Mouse (Mus musculus) liver (tissue): Measurements from ENCODE around the gene Tlr7.

Experiments used
- DNase-seq: peaks from one replicate; pipeline ENCODE4 v3.0.0-alpha.2; 2020; ENCODE audit warnings: mixed read lengths

Tlr7 gene

DNA sequence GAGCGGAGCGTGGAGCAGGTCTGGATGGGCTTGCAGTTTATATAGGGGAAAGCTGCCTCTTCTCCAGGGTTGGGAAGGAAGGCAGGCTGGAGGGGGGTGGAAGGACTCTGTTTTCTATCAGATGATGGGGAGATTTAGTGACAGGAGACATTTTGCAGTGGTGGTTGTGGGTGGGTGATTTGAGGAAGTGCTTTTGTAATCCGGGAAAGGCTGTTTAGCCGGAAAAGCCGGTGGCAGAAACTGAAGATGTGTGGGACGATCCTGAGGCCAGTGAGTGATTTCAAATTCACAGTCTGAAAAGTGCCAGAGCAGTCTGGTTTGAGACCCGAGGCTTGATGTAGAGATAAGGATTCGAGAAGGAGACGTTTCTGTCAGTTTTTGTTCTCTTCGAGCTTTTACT lies 53.8 kb downstream of the Tlr7 start:
- DNase-seq, result no peak

DNA sequence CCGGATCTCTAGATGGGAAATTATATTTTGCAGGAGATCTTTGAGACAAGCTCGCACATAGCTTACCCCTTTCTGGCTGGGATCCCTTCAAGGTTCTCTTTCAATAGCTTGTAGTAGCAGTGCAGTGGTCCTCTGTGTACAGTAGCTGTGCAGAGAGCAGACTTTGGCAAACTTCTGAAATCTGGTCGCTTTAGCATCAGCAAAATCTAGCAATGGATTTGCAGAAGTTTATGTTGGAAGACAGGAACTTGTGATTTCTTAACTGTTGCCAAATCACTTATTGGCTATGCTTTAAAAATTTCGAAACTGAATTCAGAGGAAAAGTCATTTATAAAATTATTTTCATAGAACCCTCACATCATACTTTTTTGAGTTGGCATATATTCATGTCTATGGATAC lies 66.3 kb downstream of the Tlr7 start, which contains the start of gene Tlr8:
Tlr8 (minus strand) TSS at position 244 of the 400 bp plus-strand sequence.
- DNase-seq, result no peak

DNA sequence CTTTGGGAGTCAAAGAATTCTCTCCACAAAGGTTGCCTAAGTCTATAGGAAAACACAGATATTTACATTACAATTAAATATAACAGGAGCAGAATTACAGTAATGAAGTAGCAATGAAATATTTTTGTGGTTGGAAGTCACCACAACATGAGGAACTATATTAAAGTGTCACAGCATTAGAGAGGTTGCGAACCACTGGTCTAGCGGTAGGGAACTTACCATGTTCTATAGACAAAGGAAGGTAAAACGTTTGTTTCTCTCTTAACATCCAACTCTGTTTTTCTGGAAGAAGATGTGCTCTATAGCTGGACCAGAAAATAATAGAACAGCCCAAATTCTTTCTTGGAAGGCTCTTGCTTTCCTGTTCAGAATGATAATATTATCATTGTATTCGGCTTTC lies 66.8 kb downstream of the Tlr7 start:
- DNase-seq, result no peak
